Mouse (Mus musculus): ENCODE results near the gene Faim2.

Faim2 gene

GRCm38 (mm10) chr15:99527629-99528353 lies at the start of gene Faim2:
Gene Faim2, minus strand, starts transcription at chr15:99528165.
- peak; percentile 61 to 64 for DNase-seq (ENCODE audit: low spot score in 2 of 2)

- no peak for DNase-seq (ENCODE audit: low spot score in 2 of 2)
Measured at GRCm38 (mm10) chr15:99569123-99569522, 41.2 kb upstream of the Faim2 start.

GRCm38 (mm10) chr15:99568682-99569081 lies 40.7 kb upstream of the Faim2 start:
- no peak for DNase-seq (ENCODE audit: low spot score in 2 of 2)

GRCm38 (mm10) chr15:99567371-99567770 lies 39.4 kb upstream of the Faim2 start:
- no peak for DNase-seq (ENCODE audit: low spot score in 2 of 2)

DNA sequence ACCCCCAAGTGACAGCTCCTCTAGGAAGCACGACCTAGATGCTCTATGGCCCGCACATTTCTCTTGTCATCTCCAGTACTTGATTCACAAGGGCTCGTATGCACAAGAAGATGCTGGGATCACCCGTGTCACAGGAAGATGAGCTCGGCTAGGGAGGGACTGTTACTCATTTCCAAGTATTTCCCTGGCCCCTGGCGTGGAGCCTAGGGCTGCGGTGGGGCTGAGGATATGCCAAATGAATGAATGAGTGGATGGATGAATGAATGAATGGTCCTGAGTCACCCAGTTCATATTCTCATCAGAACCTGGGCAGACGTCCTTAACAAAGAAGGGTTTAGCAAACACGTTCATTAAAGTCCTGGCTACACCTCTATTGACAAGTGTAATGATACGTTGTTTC lies 32.3 kb upstream of the Faim2 start:
- no peak for DNase-seq (ENCODE audit: low spot score in 2 of 2)

GRCm38 (mm10) chr15:99558947-99559346 lies 31.0 kb upstream of the Faim2 start:
- no peak for DNase-seq (ENCODE audit: low spot score in 2 of 2)

DNA sequence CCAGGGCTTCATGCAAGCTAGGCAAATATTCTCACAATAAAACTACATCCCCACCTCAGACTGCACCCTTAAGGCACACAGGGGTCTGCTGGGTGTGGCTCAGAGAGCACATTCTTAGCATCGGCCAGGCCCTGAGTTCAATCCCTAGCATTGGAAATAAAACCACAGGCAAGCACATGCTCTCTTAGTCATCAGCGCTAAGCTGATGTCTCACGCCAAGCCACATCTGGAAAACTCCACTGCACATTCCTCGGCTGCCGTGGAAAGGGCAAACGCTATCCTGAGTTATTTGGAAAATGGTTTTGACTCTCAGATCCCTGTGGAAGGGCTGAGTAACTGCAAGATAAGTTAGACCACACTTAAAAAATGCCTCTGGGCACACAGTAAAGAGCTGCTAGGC lies 25.8 kb upstream of the Faim2 start:
- DNase-seq (ENCODE audit: low spot score in 2 of 2) = no peak

GRCm38 (mm10) chr15:99549901-99550300 lies 21.9 kb upstream of the Faim2 start:
- no peak for DNase-seq (ENCODE audit: low spot score in 2 of 2)

GRCm38 (mm10) chr15:99547732-99548131 lies 19.8 kb upstream of the Faim2 start:
- no peak for DNase-seq (ENCODE audit: low spot score in 2 of 2)

DNA sequence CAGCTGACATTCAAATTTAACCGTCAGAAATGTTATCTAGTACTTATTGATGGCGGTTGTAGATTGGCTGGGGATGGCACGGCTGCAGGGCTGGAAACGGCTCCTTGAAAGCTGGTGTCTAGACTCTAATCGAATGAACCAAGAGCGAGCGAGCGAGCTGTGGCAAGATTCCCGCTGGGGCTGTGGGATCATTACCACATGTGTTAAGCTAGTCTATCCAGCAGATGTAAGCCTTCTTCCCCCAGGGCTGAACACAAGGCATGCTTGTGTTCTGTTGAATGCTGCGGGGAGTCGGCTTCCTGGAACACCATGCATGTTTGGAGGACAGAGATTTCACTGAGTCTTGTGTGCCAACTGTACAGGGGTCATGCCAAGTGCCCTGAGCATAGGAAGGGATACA lies 18.6 kb upstream of the Faim2 start:
- DNase-seq (ENCODE audit: low spot score in 2 of 2) = no peak

- no peak for DNase-seq (ENCODE audit: low spot score in 2 of 2)
Measured at GRCm38 (mm10) chr15:99544047-99544446, 16.1 kb upstream of the Faim2 start.

DNA sequence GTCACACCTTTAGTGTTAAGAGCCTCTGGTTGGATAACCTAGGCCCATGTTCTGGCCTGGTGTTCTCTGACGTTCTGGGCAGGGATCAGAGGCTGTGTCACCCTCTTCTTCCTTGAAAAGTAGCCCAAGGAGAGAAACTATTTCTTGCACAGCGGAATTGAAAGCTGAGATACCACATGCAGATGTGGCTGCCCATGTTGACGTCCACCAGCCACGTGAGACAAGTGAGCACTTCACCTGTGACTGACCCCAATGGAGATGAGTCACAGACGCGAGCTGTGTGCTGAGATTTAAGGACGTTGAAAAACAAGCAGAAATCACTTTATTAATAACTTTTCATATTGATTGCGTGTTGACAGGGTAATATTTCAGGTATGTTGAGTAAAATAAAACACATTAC lies 11.9 kb upstream of the Faim2 start:
- no peak for DNase-seq (ENCODE audit: low spot score in 2 of 2)

DNA sequence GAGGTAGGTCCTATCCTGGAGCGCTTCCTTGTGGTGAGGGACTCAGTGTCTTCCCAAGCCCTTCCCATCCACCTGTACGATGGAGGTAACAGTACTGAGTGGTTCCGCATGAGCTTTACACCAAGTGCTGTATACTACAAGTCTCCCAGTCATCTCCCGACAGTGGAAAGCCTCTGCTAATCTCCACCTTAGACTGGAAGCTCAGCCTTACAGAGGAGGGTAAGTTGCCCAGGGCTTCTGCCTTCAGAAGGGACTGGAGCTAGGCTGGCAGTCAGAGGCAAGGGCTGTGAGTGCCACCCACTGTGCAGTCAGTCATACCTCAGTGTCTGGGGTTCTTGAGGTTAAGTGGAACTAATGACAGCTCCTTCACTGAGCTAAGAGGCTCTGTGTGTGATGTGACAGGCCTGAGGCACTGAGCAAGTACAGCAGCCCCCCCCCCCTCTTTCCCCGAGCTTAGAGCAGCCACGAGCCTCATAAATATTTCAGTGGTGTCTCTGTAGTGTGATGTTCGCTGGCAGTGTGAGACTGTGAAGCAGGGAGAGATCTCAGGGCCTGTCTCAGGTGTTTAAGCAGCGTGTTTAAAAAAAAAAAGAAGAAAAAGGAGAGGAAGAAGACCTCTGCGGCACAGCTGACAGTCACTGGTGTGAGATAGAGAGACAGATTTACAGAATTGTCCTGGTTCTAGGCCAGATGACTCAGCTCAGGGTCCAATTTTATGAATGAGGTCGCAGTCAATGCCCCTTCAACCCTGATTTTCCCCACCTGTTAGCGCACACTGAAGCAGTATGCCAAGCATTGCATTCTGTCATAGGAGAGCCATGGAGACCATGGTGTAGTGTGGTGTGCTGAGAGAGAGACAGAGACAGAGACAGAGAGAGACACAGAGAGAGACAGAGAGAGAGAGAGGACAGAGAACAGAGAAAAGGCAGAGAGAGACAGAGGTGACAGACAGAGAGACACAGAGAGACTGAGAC lies 9.2 kb upstream of the Faim2 start:
- no peak for DNase-seq (ENCODE audit: low spot score in 2 of 2)

DNA sequence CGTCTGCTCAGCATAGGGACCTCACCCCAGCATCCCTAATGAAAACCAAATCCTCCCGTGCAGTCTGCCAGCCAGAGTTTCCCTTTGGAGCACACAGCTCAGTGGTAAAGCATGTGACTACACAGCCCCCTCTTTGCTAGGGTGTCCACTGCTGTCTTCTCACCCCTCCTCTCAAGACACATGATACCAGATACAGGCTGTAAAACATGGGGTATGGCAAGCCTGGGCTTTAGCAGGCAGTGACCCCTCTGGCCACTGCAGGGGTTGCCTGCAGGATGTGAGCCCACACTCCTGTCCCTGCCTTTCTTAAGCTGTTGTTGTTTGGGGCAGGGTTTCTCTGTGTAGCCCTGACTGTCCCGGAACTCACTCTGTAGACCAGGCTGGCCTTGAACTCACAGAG lies 4.1 kb upstream of the Faim2 start:
- no peak for DNase-seq (ENCODE audit: low spot score in 2 of 2)

GRCm38 (mm10) chr15:99531146-99531545 lies 3.2 kb upstream of the Faim2 start:
- DNase-seq (ENCODE audit: low spot score in 2 of 2) = no peak

DNA sequence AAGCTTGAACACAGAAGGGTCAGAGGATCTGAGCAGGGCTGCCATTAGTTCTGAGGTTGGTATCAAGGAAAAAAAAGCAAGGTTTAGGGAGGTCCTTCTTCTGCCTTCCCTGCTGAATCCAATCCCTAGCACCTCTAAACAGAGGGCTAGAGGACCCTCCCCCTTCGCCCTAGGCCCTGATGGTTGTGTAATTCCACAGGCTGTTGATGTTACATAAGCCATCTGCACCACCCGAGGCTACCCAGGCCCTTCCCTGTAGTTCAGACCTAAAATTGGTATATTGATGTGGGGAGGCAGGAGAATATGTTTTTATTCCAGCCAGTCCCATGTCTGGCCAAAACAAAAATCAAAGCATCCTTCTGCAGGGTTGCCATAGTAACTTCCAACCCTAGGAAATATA lies 1.3 kb downstream of the Faim2 start:
- DNase-seq (ENCODE audit: low spot score in 2 of 2) = no peak

DNA sequence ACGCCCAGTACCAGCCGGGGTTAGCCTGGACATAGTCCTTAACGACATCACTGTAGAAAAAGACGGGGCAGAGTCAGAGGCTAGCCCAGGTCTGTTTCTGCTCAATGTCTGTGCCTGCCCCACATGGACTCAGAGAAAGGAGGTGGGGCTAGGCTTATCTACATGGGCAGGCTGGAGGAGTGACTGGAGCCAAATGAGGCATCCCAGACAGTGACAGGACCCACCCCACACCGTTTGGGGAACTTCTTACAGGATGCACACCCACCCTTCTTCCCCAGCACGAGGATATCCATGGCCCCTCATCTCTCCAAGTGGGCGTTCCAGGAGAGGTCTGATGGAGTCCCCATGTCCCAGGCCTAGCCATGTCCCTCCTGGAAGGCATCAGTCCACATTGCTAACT lies 7.7 kb downstream of the Faim2 start:
- DNase-seq (ENCODE audit: low spot score in 2 of 2) = no peak

GRCm38 (mm10) chr15:99519626-99520025 lies 8.3 kb downstream of the Faim2 start:
- no peak for DNase-seq (ENCODE audit: low spot score in 2 of 2)

DNA sequence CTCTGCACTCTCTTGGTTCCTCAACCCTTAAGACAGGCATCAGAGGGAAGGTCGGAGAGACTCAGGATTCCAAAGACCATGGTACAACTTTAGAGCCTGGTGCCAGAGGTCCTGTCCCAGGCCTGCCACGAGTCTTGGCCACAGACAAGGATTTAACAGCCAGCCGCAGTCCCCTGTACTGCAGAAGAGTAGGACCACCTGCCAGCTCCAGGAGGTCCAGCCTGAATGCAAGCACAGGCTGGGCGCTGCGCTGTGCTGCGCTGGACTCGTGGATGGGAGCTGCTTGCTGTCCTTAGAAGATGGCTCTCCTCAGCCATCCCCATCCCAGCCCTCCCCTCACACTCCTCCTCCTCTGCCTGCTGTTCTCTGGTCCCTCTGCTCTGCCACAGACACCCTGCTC lies 10.2 kb downstream of the Faim2 start:
- no peak for DNase-seq (ENCODE audit: low spot score in 2 of 2)

- no peak for DNase-seq (ENCODE audit: low spot score in 2 of 2)
Measured at GRCm38 (mm10) chr15:99516715-99517114, 11.2 kb downstream of the Faim2 start.

- no peak for DNase-seq (ENCODE audit: low spot score in 2 of 2)
Measured at GRCm38 (mm10) chr15:99511797-99512525, 16.0 kb downstream of the Faim2 start.

GRCm38 (mm10) chr15:99510621-99511020 lies 17.3 kb downstream of the Faim2 start:
- no peak for DNase-seq (ENCODE audit: low spot score in 2 of 2)

All from frontal cortex, postnatal 25 days (tissue).